Mouse (Mus musculus) ES-Bruce4 (cell line): ENCODE data around the gene Cd300ld5.

Experiments
- CTCF ChIP-seq: IDR thresholded peaks from one replicate; pipeline ENCODE4 v1.8.1; 2011; ENCODE audit warnings: low read depth, low read length
- EP300 ChIP-seq: IDR thresholded peaks from 2 replicates; pipeline ENCODE4 v1.6.1; 2011; ENCODE audit warnings: low read depth, low read length; ENCODE audit not compliant: insufficient read depth
- POLR2A ChIP-seq: IDR thresholded peaks from one replicate; pipeline ENCODE4 v1.8.1; 2011; ENCODE audit warnings: low read length; ENCODE audit not compliant: insufficient read depth

- TF ChIP-seq POLR2A (no peak), EP300 (no peak), CTCF (peak; percentile 37)
Measured at GRCm38 (mm10) chr11:115081373-115081772, 43.8 kb upstream of the Cd300ld5 start.
